Mouse (Mus musculus) heart, embryonic 11.5 days (tissue): ENCODE measurements at regions not wholly inside any gene's neighbourhood (a gene's known extent, or its start where the extent isn't known, plus 50 kb on each side); places are given as distances from the start of the nearest gene placed in this dataset.

ENCODE experiments used
- ATAC-seq: fragments of 200-750 bp; cut with Nextera tagmentation; replicated peaks from 2 replicates; pipeline ENCODE4 v1.8.0; 2017; ENCODE audit warnings: moderate library complexity; ENCODE audit not compliant: insufficient number of reproducible peaks, low FRiP score, low TSS enrichment
- H3K27ac ChIP-seq: fragments of 300-500 bp; sonication (generic); 2 replicates; pipeline ENCODE4 v1.5.1; 2014; ENCODE audit warnings: mild to moderate bottlenecking, low read depth, low read length
- H3K27me3 ChIP-seq: fragments of 300-500 bp; sonication (generic); 2 replicates; pipeline ENCODE4 v1.6.1; 2014; ENCODE audit warnings: mild to moderate bottlenecking, low read length, mixed read lengths; ENCODE audit not compliant: control insufficient read depth, insufficient read depth
- H3K36me3 ChIP-seq: fragments of 300-500 bp; sonication (generic); 2 replicates; pipeline ENCODE4 v1.6.1; 2014; ENCODE audit warnings: mild to moderate bottlenecking, low read length, moderate library complexity, mixed read lengths; ENCODE audit not compliant: control insufficient read depth, insufficient read depth
- H3K4me1 ChIP-seq: fragments of 300-500 bp; sonication (generic); 2 replicates; pipeline ENCODE4 v1.6.1; 2014; ENCODE audit warnings: low read length; ENCODE audit not compliant: control insufficient read depth, insufficient read depth
- H3K4me2 ChIP-seq: fragments of 300-500 bp; sonication (generic); 2 replicates; pipeline ENCODE4 v1.6.1; 2014; ENCODE audit warnings: mild to moderate bottlenecking, moderate library complexity
- H3K4me3 ChIP-seq: fragments of 300-500 bp; sonication (generic); 2 replicates; pipeline ENCODE4 v1.5.1; 2014; ENCODE audit warnings: low read depth, low read length
- H3K9ac ChIP-seq: fragments of 300-500 bp; sonication (generic); 2 replicates; pipeline ENCODE4 v1.6.1; 2014; ENCODE audit warnings: mild to moderate bottlenecking, low read depth, low read length, moderate library complexity
- H3K9me3 ChIP-seq: fragments of 300-500 bp; sonication (generic); replicated peaks from 2 replicates; pipeline ENCODE4 v1.6.1; 2016; ENCODE audit warnings: low read length; ENCODE audit not compliant: control insufficient read depth
- WGBS: fragments of 180-500 bp; shearing (Covaris S2); extraction: QIAGEN DNeasy Blood & Tissue Kit; methylation state at CpG from one replicate; pipeline ENCODE4 v1.1.7; 2014; ENCODE audit not compliant: insufficient replicate concordance; 5-methylcytosine and 5-hydroxymethylcytosine counted together

- Histone ChIP-seq H3K27ac (no peak overlapping the region), H3K4me2 (no peak overlapping the region), H3K4me3 (no peak overlapping the region), H3K36me3 (no peaks in the 10 kb centered on the region), H3K9me3 (no peaks in the 10 kb centered on the region), H3K4me1 (peaks cover 9% of the 10 kb centered on the region), H3K27me3 (no peaks in the 10 kb centered on the region), H3K9ac (0 out of 2 replicates have a peak overlapping the region, but pooled peaks have one; percentile 34)
- 55% methylated on average over 4 of the region's 4 CpGs for WGBS
- no peak for ATAC-seq
These were observed 224.5 kb upstream of the Irx5 start for GRCm38 (mm10) chr8:92132949-92133348.

DNA sequence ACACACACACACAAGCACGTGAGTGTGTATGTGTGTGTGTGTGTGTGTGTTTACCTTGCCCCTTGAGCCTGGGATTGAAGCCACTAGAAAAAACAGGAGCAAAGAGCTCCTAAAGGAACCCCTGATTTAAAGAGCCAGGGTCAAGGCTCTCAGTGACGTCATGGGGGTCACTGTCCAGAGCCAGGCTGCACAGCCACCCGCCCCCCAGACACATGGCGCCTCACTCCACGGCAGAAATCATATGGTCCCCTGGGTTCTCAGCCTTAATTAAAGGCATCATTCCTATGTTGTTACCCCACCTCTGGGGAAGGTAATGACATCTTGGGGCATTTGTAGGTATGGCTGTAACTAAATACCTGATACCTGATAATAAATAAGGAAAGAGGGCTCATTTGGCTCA is 224.9 kb upstream of the Irx5 start:
- Histone ChIP-seq H3K4me3 (no peak overlapping the region), H3K4me1 (peaks cover 10% of the 10 kb centered on the region), H3K27me3 (no peaks in the 10 kb centered on the region), H3K4me2 (no peak overlapping the region), H3K27ac (no peak overlapping the region), H3K36me3 (no peaks in the 10 kb centered on the region), H3K9ac (no peak overlapping the region), H3K9me3 (no peaks in the 10 kb centered on the region)
- no peak for ATAC-seq
- 78% methylated on average over 5 of the region's 5 CpGs for WGBS

DNA sequence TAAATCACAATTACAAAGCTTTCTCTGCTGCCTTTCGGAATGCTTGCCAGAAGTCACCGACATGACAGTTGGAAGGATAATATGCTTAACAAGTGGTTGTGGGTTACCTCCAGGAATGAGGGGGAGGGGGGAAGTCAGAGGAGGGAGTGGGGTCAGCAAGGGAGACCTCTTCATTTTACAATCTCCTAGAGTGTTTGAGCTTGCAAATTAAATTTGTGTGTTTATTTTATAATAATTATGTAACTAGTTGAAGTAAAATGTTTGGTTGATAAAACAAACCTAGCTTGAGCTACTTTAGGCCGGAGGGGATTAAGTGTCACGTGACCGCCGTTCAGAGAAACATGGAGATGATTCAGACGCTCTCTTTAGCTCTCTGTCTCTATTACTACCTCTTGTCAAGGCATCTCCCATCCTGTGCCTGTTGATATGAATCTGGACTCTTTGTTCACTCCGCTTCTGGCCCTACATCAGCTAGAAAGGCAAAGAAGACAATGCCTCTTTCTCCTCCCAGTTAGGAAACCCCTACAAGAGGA is 227.3 kb upstream of the Irx5 start:
- Histone ChIP-seq H3K9me3 (no peaks in the 10 kb centered on the region), H3K36me3 (no peaks in the 10 kb centered on the region), H3K27me3 (0 out of 2 replicates have a peak, but pooled peaks cover 2% of the 10 kb centered on the region), H3K4me3 (no peak overlapping the region), H3K4me1 (peaks cover 14% of the 10 kb centered on the region), H3K4me2 (no peak overlapping the region), H3K9ac (no peak overlapping the region), H3K27ac (no peak overlapping the region)
- 67% methylated on average over 8 of the region's 8 CpGs for WGBS
- no peak for ATAC-seq

DNA sequence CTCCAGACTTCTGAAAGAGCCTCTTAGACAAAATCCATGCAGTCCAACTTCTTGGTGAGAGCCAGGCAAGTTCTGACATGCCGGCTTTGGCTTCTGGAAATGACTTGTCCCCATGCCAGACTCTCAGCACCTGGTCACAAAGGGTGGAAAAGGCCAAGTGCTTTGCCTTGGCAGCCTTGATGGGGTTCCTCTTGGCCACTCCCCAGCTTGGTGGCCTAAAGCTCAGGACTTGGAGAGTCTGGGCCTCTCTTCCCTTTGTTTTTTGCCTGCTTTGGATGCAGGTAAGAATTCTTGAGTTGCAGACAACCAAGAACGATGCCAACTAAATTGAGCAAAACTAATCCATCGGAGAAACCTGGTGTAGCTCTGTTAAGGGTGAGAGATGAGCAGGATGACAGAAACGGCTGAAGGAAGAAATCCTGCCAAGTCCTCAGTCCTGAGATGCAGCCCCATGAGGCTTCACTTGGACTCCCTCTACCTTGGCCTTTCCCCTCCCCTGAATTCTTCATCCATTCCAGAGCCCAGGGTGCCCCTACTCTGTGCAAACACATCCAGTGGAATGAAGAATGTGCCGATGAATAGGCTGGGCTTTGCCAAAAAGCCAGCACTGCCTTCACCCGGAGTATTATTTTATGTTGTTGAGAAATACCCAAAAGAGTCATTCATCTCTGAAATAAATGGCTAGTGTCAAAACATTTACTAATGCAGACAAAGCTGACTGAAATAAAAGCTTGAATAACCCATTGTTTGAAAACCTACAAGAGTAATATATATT is 228.0 kb upstream of the Irx5 start:
- Histone ChIP-seq H3K4me3 (no peak overlapping the region), H3K4me2 (no peak overlapping the region), H3K9ac (no peak overlapping the region), H3K9me3 (no peaks in the 10 kb centered on the region), H3K27ac (no peak overlapping the region), H3K36me3 (no peaks in the 10 kb centered on the region), H3K4me1 (peaks cover 13% of the 10 kb centered on the region), H3K27me3 (0 out of 2 replicates have a peak, but pooled peaks cover 2% of the 10 kb centered on the region)
- ATAC-seq = no peak
- 73% methylated on average over 6 of the region's 6 CpGs for WGBS

GRCm38 (mm10) chr8:92125631-92126030 is 231.8 kb upstream of the Irx5 start:
- H3K4me2 ChIP-seq = no peak overlapping the region
- H3K9ac ChIP-seq = no peak overlapping the region
- H3K36me3 ChIP-seq = no peaks in the 10 kb centered on the region
- H3K27me3 ChIP-seq = peaks cover 6% of the 10 kb centered on the region; the same call in 1 of the 2 replicates
- no peak overlapping the region for H3K4me3 ChIP-seq
- no peak overlapping the region for H3K27ac ChIP-seq
- H3K9me3 ChIP-seq = no peaks in the 10 kb centered on the region
- ATAC-seq = no peak
- 70% methylated on average over 3 of the region's 3 CpGs for WGBS
- 0 out of 2 replicates have a peak, but pooled peaks cover 5% of the 10 kb centered on the region for H3K4me1 ChIP-seq

GRCm38 (mm10) chr8:92121296-92121695 is 236.1 kb upstream of the Irx5 start:
- H3K36me3 ChIP-seq = no peaks in the 10 kb centered on the region
- ATAC-seq = no peak
- H3K9me3 ChIP-seq = no peaks in the 10 kb centered on the region
- H3K27ac ChIP-seq = no peak overlapping the region
- peaks cover 5% of the 10 kb centered on the region; the same call in 1 of the 2 replicates for H3K27me3 ChIP-seq
- H3K4me1 ChIP-seq = no peaks in the 10 kb centered on the region
- H3K9ac ChIP-seq = no peak overlapping the region
- 57% methylated on average over 2 of the region's 2 CpGs for WGBS
- H3K4me3 ChIP-seq = no peak overlapping the region
- H3K4me2 ChIP-seq = no peak overlapping the region

DNA sequence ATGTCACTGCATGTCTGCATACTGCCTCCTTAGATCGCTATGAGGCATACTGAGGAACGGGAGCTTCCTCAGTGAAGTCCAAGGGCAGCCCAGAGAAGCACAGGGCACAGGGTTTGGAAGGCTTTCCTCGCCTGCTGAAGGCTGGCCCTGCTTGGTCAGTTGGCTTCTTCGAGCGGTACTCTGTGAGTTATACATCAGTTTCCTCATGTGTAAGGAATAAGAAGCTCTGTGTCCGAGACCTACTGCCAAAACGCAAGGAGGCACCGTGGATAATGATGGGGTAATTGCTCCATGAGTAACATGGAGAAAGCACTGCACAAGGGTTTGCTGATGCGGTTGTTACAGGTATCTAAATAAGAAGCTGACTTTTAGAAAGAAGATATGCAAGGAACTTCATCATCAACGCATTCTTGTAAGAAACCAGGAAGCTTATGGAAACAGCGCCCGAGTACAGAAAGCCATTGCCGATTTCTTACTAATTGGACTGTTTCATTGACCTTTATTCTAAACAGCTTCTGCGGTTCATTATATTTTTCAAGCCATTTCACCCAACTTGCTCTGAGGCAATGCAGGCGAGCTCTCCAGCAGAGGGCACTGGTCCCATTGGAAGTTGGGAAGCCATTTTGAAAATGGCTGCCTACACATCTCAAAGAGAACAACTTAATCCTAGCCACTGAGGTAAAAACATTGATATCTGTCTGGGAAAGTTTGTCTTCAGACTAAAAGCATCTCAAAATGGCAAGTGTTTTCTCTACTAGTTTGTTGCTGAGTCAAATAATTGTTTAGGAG is 241.8 kb upstream of the Irx5 start:
- Histone ChIP-seq H3K36me3 (no peaks in the 10 kb centered on the region), H3K4me2 (no peak overlapping the region), H3K4me1 (no peaks in the 10 kb centered on the region), H3K4me3 (no peak overlapping the region), H3K27me3 (peaks cover 2% of the 10 kb centered on the region; the same call in 1 of the 2 replicates), H3K9ac (no peak overlapping the region), H3K9me3 (no peaks in the 10 kb centered on the region), H3K27ac (no peak overlapping the region)
- no peak for ATAC-seq
- 88% methylated on average over 15 of the region's 15 CpGs for WGBS

- no peaks in the 10 kb centered on the region for H3K9me3 ChIP-seq
- H3K9ac ChIP-seq = no peak overlapping the region
- peaks cover 2% of the 10 kb centered on the region; the same call in 1 of the 2 replicates for H3K27me3 ChIP-seq
- no peaks in the 10 kb centered on the region for H3K4me1 ChIP-seq
- H3K36me3 ChIP-seq = no peaks in the 10 kb centered on the region
- ATAC-seq = no peak
- 44% methylated on average over 22 of the region's 22 CpGs for WGBS
- H3K27ac ChIP-seq = no peak overlapping the region
- no peak overlapping the region for H3K4me2 ChIP-seq
- no peak overlapping the region for H3K4me3 ChIP-seq
These were observed 242.8 kb upstream of the Irx5 start for GRCm38 (mm10) chr8:92114311-92115275.
